Mouse (Mus musculus): ENCODE results near the gene Slc6a11.

Slc6a11 gene

GRCm38 (mm10) chr6:114131122-114131872, at the start of gene Slc6a11:
Gene Slc6a11 (plus strand): TSS chr6:114131241.
- in situ Hi-C loops (cut with MboI) = no loop called here

- in situ Hi-C loops (cut with MboI) = loop anchor here (10.0 kb wide), 1 partner anchor 322 kb away; no protein-coding TSS in a partner anchor
Observed at GRCm38 (mm10) chr6:114087106-114087505, 43.9 kb upstream of the Slc6a11 start.

- in situ Hi-C loops (cut with MboI) = loop anchor here (10.0 kb wide), 1 partner anchor 325 kb away; no protein-coding TSS in a partner anchor
Observed at GRCm38 (mm10) chr6:114089626-114090025, 41.4 kb upstream of the Slc6a11 start.

- in situ Hi-C loops (cut with MboI) = no loop called here
Observed at GRCm38 (mm10) chr6:114092216-114092615, 38.8 kb upstream of the Slc6a11 start.

GRCm38 (mm10) chr6:114094251-114094650, 36.8 kb upstream of the Slc6a11 start:
- in situ Hi-C loops (cut with MboI) = no loop called here

- in situ Hi-C loops (cut with MboI) = no loop called here
Observed at GRCm38 (mm10) chr6:114096574-114096973, 34.5 kb upstream of the Slc6a11 start.

GRCm38 (mm10) chr6:114101923-114102322, 29.1 kb upstream of the Slc6a11 start:
- in situ Hi-C loops (cut with MboI) = no loop called here

GRCm38 (mm10) chr6:114119507-114119906, 11.5 kb upstream of the Slc6a11 start:
- in situ Hi-C loops (cut with MboI) = no loop called here

- in situ Hi-C loops (cut with MboI) = no loop called here
Observed at GRCm38 (mm10) chr6:114125530-114125929, 5.5 kb upstream of the Slc6a11 start.

- in situ Hi-C loops (cut with MboI) = no loop called here
Observed at GRCm38 (mm10) chr6:114132472-114132871, 1.4 kb downstream of the Slc6a11 start.

GRCm38 (mm10) chr6:114132916-114133315, 1.9 kb downstream of the Slc6a11 start:
- in situ Hi-C loops (cut with MboI) = no loop called here

GRCm38 (mm10) chr6:114138970-114139369, 7.9 kb downstream of the Slc6a11 start:
- in situ Hi-C loops (cut with MboI) = no loop called here

GRCm38 (mm10) chr6:114141481-114141880, 10.4 kb downstream of the Slc6a11 start:
- in situ Hi-C loops (cut with MboI) = no loop called here

GRCm38 (mm10) chr6:114142480-114142879, 11.4 kb downstream of the Slc6a11 start:
- in situ Hi-C loops (cut with MboI) = no loop called here

GRCm38 (mm10) chr6:114143544-114143943, 12.5 kb downstream of the Slc6a11 start:
- in situ Hi-C loops (cut with MboI) = no loop called here

- in situ Hi-C loops (cut with MboI) = no loop called here
Observed at GRCm38 (mm10) chr6:114144447-114145105, 13.5 kb downstream of the Slc6a11 start.

GRCm38 (mm10) chr6:114145650-114146329, 14.7 kb downstream of the Slc6a11 start:
- in situ Hi-C loops (cut with MboI) = no loop called here

GRCm38 (mm10) chr6:114155720-114156119, 24.7 kb downstream of the Slc6a11 start:
- in situ Hi-C loops (cut with MboI) = no loop called here

GRCm38 (mm10) chr6:114158811-114159210, 27.8 kb downstream of the Slc6a11 start:
- in situ Hi-C loops (cut with MboI) = no loop called here

- in situ Hi-C loops (cut with MboI) = no loop called here
Observed at GRCm38 (mm10) chr6:114160732-114161131, 29.7 kb downstream of the Slc6a11 start.

- in situ Hi-C loops (cut with MboI) = no loop called here
Observed at GRCm38 (mm10) chr6:114174052-114174397, 43.0 kb downstream of the Slc6a11 start.

- in situ Hi-C loops (cut with MboI) = no loop called here
Observed at GRCm38 (mm10) chr6:114174398-114175140, 43.5 kb downstream of the Slc6a11 start.

Measured in mature B cell (primary cell).